Mouse (Mus musculus) CD4-positive, CD25-positive, alpha-beta regulatory T cell (primary cell): ENCODE data around the gene Pigyl. TPM values are rescaled to one million over a fixed set of nuclear protein-coding genes. Genes with fewer than 3 reads are reported as not detected.

ENCODE experiments used
- polyA plus RNA-seq: library from polyadenylated mRNA; unstranded; fragments of 100-300 nt; shearing (Covaris generic); gene quantifications from one replicate; pipeline ENCODE4 v1.2.1, GENCODE M21; 2017

Gene Pigyl
- polyA plus RNA-seq, result 38.4 TPM

DNA sequence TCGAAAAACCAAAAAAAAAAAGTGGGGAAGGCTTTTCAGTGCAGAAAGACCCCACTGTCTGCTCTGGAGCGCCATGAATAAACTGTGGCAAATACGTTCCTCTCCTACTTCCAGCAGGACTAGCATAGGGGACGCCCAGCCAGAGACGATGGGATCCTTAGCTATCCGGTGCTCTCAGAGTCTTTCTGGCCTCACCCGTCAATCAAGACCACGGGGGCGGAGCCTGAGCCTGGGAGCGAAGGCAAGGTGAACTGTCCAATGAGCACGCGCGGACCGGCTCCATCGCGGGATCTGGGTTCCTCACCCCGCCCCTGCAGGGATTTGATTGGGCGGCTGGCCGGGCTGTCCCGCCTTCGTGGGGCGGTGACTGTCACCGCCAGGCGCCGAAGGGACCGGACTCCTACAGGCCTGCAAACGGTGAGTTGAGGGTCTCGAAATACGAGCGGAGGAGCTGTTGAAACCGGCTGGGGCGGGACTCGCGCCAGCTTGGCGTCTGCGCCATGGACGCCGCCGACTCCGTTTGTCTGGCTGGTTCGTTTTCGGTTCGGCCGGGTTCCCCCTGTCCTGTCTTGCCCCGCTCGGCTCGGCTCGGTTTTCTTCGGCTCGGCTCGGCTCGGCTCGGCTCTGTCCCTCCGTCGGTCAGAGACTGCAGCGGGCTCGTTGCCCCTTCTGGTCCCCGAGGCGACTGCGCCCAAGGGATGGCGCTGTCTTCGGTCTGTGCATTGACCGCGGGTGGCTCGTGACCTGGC is at the start of gene Pigyl:
TSS of gene Pigyl (plus strand) at position 350 of the 749 bp plus-strand sequence.

DNA sequence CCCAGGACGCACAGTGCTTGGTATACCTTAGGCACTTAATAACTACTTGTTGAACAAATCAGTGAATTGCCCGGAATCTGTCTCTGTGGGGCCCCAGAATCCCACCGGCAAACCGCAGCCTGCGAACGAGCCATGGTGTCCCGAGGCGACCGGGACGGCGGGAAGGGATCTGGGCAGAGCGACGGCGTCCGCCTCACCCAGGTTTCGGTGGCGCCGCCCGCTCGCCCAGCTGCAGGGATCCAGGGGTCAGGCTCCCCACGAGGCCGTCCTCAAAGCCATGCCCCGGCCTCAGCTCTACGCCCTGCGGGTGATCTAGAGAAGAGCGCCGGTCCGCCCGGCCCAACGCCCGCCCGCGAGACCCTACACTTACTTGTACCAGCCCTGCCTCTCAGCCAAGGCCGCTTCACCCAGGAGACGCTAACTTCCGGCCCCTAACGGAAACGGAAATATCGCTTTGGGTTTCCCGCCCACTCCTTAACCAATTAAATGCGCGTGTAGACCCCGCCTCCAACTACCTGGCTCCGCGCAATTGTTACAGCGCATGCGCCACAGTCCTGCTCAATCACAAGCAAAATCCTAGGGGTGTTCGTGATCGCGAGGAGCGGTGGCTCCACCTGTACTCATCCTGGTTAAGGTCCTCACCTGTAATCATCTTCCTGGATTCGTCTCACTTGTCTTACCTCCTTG is 39.8 kb upstream of the Pigyl start, which contains the start of gene Elof1:
TSS of gene Elof1 (minus strand) at position 433 of the 687 bp plus-strand sequence.

DNA sequence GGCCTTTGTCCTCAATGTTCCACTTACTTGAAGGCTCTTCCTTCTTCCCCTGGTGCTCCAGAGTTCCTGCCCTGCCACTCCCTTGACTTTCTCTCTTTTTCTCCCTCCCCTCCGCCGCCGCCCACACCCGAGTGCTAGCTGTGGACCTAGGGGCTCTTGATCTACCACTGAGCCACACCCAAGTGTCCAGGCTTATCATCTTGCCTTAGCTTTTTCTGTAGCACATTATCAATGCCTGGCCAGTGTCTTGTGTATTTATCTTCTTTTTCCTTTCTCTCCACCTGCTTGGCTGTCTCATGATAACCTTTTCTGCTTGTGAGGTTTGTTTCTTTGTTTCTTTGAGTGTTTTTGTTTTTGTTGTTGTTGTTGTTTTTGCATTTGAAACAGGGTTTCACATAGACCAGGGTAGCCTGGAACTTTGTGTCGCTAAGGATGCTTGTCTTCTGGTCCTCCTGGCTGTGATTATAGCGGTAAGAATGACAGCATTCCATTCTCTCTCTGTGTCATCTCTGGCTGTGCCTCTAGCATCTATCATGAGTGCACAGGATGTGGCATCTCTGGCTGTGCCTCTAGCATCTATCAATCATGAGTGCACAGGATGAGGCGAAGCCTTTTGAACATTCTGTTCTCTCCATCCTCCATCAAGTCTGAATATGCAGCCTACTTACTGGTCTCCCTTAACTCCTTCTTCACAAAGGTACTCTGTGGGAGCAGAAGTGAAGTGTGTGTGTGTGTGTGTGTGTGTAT is 20.8 kb upstream of the Pigyl start, which contains the start of gene Acp5:
TSS of gene Acp5 (minus strand) at position 68 of the 747 bp plus-strand sequence.

DNA sequence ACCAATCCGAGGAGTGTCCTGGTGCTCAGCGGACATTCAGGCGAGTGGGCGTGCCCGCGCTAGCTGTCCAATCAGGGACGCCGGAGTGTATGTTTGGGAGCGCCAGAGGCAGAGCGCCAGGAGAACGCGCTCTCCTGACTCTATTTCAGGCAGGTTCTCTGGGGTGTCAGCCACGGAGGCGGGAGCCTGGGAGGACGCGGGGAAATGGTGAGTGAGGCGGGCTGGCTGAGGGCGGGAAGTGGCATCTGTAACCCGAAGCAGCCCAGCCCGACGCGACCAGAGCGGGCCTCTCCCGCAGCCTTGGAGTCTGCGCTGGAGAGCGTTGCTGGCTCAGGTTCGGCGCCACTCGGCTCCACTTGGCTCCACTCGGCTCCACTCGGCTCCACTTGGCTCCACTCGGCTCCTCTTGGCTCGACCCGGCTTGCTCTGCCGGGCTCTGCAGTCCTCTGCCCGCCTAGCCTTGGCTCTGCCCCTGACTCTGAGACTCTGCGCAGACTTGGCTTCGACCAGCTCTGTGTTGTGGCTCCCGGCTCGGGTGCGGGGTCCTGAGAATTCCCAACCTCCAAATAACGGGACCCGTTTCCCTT is 31.5 kb downstream of the Pigyl start, which contains the start of gene Zfp872:
TSS of gene Zfp872 (plus strand) at position 66 of the 587 bp plus-strand sequence.

Other genes with a start within 250 kb of the Pigyl start
- 9.3 TPM for gene Rab3d, start 238.7 kb upstream of the Pigyl start, polyA plus RNA-seq
- 0.20 TPM for gene Ccdc159, start 229.4 kb upstream of the Pigyl start, polyA plus RNA-seq
- gene Tmem205, start 229.3 kb upstream of the Pigyl start, polyA plus RNA-seq, result 1.7 TPM
- 1.1 TPM for gene Plppr2, start 219.8 kb upstream of the Pigyl start, polyA plus RNA-seq
- 14.6 TPM for gene Swsap1, start 201.1 kb upstream of the Pigyl start, polyA plus RNA-seq
- gene Epor, start 193.3 kb upstream of the Pigyl start, polyA plus RNA-seq, result 0.45 TPM
- not detected for gene Rgl3, start 167.4 kb upstream of the Pigyl start, polyA plus RNA-seq
- not detected for gene Ccdc151, start 154.2 kb upstream of the Pigyl start, polyA plus RNA-seq
- 83.1 TPM for gene Prkcsh, start 154.0 kb upstream of the Pigyl start, polyA plus RNA-seq
- gene Elavl3, start 104.8 kb upstream of the Pigyl start, polyA plus RNA-seq, result not detected
- gene Gm49318, start 85.6 kb upstream of the Pigyl start, polyA plus RNA-seq, result not detected
- gene Zfp653, start 85.5 kb upstream of the Pigyl start, polyA plus RNA-seq, result 26.5 TPM
- 52.0 TPM for gene Ecsit, start 71.4 kb upstream of the Pigyl start, polyA plus RNA-seq
- gene Cnn1, start 57.6 kb upstream of the Pigyl start, polyA plus RNA-seq, result 0.07 TPM
- gene Elof1, start 39.7 kb upstream of the Pigyl start, polyA plus RNA-seq, result 72.2 TPM
- 278 TPM for gene Acp5, start 21.1 kb upstream of the Pigyl start, polyA plus RNA-seq
- not detected for gene Zfp872, start 31.2 kb downstream of the Pigyl start, polyA plus RNA-seq
- 46.6 TPM for gene Zfp809, start 68.9 kb downstream of the Pigyl start, polyA plus RNA-seq
- gene Zfp599, start 103.0 kb downstream of the Pigyl start, polyA plus RNA-seq, result 4.5 TPM
- gene Zfp810, start 150.8 kb downstream of the Pigyl start, polyA plus RNA-seq, result 20.6 TPM
- 0.77 TPM for gene Anln, start 232.3 kb downstream of the Pigyl start, polyA plus RNA-seq